Mouse (Mus musculus) cerebellum, adult (tissue): ENCODE measurements around the gene Smpdl3b.
"Not testable (repeated sequence)": the region's sequence is repeated elsewhere in the genome, so short reads cannot be mapped to it uniquely, and the experiment has no call there.

Experiments
- ATAC-seq: cut with Nextera tagmentation; 2 replicates; pipeline ENCODE4 v1.9.2; 2017; ENCODE audit warnings: mild to moderate bottlenecking, moderate library complexity, mixed read lengths; ENCODE audit not compliant: insufficient number of reproducible peaks, low FRiP score, low TSS enrichment

Gene Smpdl3b

GRCm38 (mm10) chr4:132783732-132784131, 26.7 kb upstream of the Smpdl3b start:
- no peak for ATAC-seq

DNA sequence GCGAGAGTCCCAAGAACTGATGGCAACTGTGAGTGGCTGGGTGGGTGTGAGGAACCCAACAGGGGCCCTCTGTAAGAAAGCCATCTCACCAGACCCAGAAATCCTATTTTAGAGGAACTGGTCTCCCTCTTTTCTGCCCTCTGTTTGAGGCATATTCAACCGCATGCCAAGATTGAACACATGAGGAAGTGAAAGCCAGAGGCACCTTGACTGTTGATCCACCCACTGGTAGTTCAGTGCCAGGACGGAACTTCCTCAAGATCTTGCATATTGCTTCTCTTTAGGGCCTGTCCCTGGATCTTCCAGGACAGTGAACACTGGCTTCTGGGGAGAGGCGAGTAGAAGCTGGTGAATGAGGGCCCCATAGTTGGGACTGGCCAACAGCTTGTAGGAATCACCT, 23.2 kb upstream of the Smpdl3b start:
- no peak for ATAC-seq

GRCm38 (mm10) chr4:132778562-132779201, 21.6 kb upstream of the Smpdl3b start:
- no peak for ATAC-seq

- no peak for ATAC-seq
Measured at GRCm38 (mm10) chr4:132776764-132777163, 19.7 kb upstream of the Smpdl3b start.

GRCm38 (mm10) chr4:132774905-132775304, 17.9 kb upstream of the Smpdl3b start:
- no peak for ATAC-seq

DNA sequence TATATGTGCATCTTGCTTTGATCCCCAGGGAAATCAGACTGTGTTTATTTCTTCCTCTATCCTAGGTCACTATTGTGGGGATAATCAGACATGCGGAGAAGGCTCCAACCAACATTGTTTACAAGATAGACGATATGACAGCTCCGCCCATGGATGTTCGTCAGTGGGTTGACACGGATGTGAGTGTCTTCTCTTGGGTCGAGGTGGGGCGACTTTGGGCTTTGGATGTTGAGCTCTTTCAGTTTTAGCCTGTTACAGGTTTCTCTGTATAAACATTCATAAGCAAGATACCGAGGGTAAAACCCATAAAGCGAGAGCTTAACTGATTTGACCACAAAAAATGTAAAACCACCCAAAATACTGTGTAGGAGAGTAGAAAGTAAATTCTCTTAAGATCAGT, 14.7 kb upstream of the Smpdl3b start:
- no peak for ATAC-seq

DNA sequence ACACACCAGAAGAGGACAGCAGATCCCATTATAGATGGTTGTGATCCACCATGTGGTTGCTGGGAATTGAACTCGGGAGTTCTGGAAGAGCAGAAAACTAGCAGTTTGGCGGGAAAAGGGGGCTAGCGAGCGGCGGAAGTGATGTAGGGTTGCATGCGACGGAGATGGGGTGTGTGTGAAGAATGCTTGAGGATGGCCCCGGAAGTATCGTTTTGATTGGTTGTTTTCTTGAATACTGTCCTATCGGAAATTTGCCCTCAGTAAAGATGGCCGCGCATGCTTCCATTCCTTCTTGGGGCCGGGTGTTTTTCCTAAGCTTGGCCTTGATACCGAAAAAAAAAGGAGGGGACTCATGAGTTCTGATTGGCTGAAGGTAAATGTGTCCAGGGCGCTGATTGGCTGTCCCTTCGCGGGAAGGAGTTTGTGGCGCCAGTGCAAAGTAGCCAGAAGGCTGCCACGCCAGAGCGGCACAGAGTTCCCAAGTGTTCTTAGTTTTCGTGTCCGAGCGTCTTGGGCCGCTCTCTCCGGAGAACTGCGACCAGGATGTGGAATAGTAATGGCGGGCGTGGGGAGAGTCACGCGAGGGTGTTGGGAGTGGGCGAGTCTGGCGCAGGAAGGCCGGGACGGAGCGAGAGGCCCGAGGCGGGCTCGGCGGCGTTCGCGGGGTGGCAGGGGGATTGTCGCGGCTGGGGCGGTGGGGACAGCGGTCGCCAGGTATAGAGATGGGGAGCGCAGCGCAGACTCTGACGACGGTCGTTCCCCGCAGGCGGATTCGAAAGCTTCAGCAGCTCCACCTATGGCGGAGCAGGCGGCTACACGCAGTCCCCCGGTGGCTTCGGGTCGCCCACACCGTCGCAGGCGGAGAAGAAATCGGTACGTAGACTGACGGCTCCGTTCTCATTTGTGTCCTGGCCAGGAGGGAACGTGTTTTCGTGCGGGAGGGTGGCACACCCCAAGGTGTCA, 11.1 kb upstream of the Smpdl3b start, which contains the start of gene Rpa2:
Rpa2 (plus strand) TSS at position 419 of the 963 bp plus-strand sequence.
- ATAC-seq: peak; percentile 98

DNA sequence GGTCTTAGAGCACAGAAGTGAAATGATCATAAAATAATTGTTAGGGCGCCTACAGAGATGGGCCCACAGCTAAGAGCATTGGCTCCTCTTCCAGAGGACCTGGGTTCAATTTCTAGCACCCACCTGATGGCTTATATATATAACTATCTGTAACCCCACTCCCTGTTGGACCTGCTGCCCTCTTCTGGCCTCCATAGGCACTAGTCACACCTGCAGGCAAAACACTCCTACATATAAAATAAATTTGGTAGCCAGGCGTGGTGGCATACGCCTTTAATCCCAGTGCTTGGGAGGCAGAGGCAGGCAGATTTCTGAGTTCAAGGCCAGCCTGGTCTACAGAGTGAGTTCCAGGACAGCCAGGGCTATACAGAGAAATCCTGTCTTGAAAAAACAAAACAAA, 6.1 kb upstream of the Smpdl3b start:
- not testable (repeated sequence) for ATAC-seq

GRCm38 (mm10) chr4:132762602-132763001, 5.5 kb upstream of the Smpdl3b start:
- ATAC-seq: no peak

DNA sequence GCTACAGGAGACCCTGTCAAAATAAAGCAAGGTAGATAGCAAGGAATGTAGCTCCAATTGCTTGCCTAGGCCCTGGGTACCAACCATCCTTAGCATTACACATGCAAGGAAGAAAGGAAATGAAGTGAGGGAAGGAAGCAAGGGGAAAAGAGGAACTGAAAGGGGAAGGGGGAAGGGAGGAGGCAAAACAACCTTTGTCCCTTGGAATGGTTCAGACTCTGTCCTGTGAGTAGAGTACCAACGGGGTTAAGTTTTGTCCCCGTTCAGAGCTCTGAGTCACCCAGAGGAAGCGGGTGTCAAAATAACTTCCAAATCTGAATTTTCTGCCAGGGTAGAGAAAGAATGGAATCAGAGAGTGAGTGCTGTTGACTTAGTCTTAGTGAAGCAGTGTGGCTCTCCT, 3.2 kb upstream of the Smpdl3b start:
- ATAC-seq: no peak

DNA sequence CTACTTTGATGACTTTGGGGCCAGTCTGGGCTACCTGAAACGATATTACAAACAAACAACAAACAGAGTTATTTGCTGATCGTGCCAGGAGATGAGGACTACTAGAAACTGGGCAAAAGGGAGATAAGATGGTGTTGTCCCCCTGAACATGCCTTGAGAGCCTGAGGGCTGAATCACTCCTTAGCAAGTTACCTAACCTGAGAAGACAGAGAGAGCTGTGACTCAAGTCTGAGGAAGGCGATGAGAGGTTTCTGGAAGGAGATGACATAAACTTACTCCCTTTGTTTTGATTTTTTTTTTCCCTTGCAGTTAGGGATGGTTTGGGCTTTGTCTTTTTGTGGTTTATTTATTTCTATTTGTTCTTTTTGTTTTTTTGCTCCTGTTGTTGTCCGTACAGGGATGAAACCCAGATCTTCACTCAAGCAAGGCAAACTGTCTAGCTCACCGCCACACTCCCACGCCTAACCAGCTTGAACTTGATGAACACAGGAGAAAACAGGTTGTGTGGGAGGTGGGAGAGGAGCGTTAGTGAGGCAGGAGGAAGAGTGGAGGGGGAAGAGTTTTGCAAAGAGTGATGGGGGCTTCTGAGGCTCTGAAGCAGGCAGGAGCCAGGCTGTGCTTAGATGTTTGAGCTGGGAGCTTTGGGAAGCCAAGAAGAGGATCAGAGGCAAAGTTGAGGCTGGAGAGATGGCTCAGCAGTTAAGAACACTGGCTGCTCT, 740 bp upstream of the Smpdl3b start:
- no peak for ATAC-seq

- no peak for ATAC-seq
Measured at GRCm38 (mm10) chr4:132752992-132753391, 4.1 kb downstream of the Smpdl3b start.

- ATAC-seq: no peak
Measured at GRCm38 (mm10) chr4:132749258-132749982, 7.6 kb downstream of the Smpdl3b start.

DNA sequence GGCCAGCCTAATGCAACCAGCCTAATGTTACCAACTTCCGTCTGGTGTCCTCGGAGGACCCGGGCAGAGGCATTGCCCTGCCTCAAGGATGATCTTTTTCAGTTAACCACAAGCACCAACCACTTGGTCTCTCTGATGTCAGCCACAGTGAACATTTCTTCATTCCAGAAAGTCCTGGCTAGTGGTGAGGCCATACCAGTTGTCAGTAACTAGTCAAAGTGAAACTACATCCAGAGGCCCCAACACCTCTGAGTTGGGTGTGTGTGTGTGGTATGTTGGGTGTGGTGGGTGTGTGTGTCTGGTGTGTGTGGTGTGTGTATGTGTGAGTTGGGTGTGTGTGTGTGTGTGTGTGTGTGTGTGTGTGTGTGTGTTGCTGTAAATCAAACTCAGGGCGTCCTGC, 8.3 kb downstream of the Smpdl3b start:
- ATAC-seq: no peak

- no peak for ATAC-seq
Measured at GRCm38 (mm10) chr4:132747664-132748259, 9.3 kb downstream of the Smpdl3b start.

GRCm38 (mm10) chr4:132746911-132747517, 10.0 kb downstream of the Smpdl3b start:
- no peak for ATAC-seq

GRCm38 (mm10) chr4:132743992-132744911, 12.8 kb downstream of the Smpdl3b start:
- ATAC-seq: no peak

GRCm38 (mm10) chr4:132741491-132741890, 15.6 kb downstream of the Smpdl3b start:
- no peak for ATAC-seq
